In genomic region chr17:32142907-32143854, GRCm38 (mm10) we compare ENCODE assay signal across 8 mouse cellular contexts. TPM values are rescaled to one million over a fixed set of nuclear protein-coding genes. Genes with fewer than 3 reads are reported as not detected.
DNase-seq lines count a peak whose midpoint lies in the region; ATAC-seq and TF ChIP-seq lines count a peak whose summit lies in the region.

No protein-coding gene starts in this region.

- 13% methylated on average over 39 of the region's 39 CpGs for WGBS in cerebellum, adult 2 months
- WGBS in lung, embryonic 16.5 days = 31% methylated on average over 39 of the region's 39 CpGs

- H3K9ac ChIP-seq in MEL (ENCODE audit: control insufficient read depth, low read depth, low read length, poor library complexity, severe bottlenecking) = peak overlapping the region; percentile 78
- peak overlapping the region; percentile 34 for H3K9ac ChIP-seq in lung, embryonic 16.5 days (ENCODE audit: low read length)

- H3K36me3 ChIP-seq in MEL (ENCODE audit: control insufficient read depth in 1 of 2, insufficient read depth in 2 of 2, low read length in 2 of 2) = peaks cover 0 to 3% of the 10 kb centered on the region in 2 experiments; a peak in 1 of 4 replicates
- H3K36me3 ChIP-seq in lung, embryonic 16.5 days (ENCODE audit: control insufficient read depth, insufficient read depth, low read length) = peaks cover 39% of the 10 kb centered on the region

- peak overlapping the region; percentile 32; the same call in 1 of the 2 replicates for H3K4me2 ChIP-seq in lung, embryonic 16.5 days (ENCODE audit: low read depth, low read length)

- no peaks in the 10 kb centered on the region for H3K79me2 ChIP-seq in MEL (ENCODE audit: control insufficient read depth, insufficient read depth, low read length, poor library complexity)

- TF ChIP-seq POLR2A in MEL (IDR thresholded peaks at IDR 0.05; ENCODE audit: control insufficient read depth in 1 of 2, insufficient read depth in 1 of 2, low read depth in 1 of 2, low read length in 2 of 2, poor library complexity in 1 of 2) = 0 out of 4 replicates have a peak, but pooled peaks of 1 of the 2 experiments have one; percentile 36
- TF ChIP-seq POLR2A in cerebellum, adult 2 months (IDR thresholded peaks at IDR 0.05; ENCODE audit: borderline replicate concordance, insufficient read depth, low read length) = no peak

- DNase-seq in MEL (ENCODE audit: low read depth, low spot score) = peak; percentile 90
- DNase-seq in cerebellum, adult 2 months = peak; percentile 74 to 85
- DNase-seq in forelimb bud, embryonic 11.5 days (ENCODE audit: low read depth, low spot score) = peak; percentile 72
- DNase-seq in layer of hippocampus, adult 9-10 months (ENCODE audit: low spot score) = peak; percentile 53
- DNase-seq in ovary, postnatal 10 days (ENCODE audit: low spot score) = peak; percentile 70
- peak; percentile 84 for DNase-seq in thymus, postnatal 14 days

- ATAC-seq in hematopoietic stem cell, adult 5-6 weeks (replicated peaks in 1 of 2; ENCODE audit: insufficient read depth in 1 of 2, low FRiP score in 2 of 2, low TSS enrichment in 1 of 2, low read depth in 1 of 2, poor library complexity in 2 of 2, severe bottlenecking in 2 of 2) = peak; percentile 94 to 95
- peak; percentile 83 for ATAC-seq in lung, embryonic 16.5 days (ENCODE audit: low read depth)

- peaks cover 0 to 4% of the 10 kb centered on the region in 2 experiments; a peak in 3 of 4 replicates for H3K27me3 ChIP-seq in MEL (ENCODE audit: control insufficient read depth in 1 of 2, insufficient read depth in 2 of 2, low read length in 2 of 2)
- H3K27me3 ChIP-seq in cerebellum, adult 2 months (ENCODE audit: control insufficient read depth, insufficient read depth, low read length) = no peaks in the 10 kb centered on the region
- H3K27me3 ChIP-seq in lung, embryonic 16.5 days (ENCODE audit: control insufficient read depth, insufficient read depth, low read depth, low read length) = no peaks in the 10 kb centered on the region

- no peaks in the 10 kb centered on the region for H3K9me3 ChIP-seq in MEL (replicated peaks; ENCODE audit: insufficient read depth, low read length)
- no peaks in the 10 kb centered on the region for H3K9me3 ChIP-seq in lung, embryonic 16.5 days (ENCODE audit: control insufficient read depth, low read length)

- peak; percentile 82 for TF ChIP-seq RAD21 in MEL (IDR thresholded peaks at IDR 0.05; ENCODE audit: low read depth, low read length)

- H3K4me3 ChIP-seq in MEL (ENCODE audit: control insufficient read depth in 1 of 2, insufficient read depth in 1 of 2, low read depth in 2 of 2, low read length in 2 of 2) = peak overlapping the region; percentile 59 to 73
- no peak overlapping the region for H3K4me3 ChIP-seq in cerebellum, adult 2 months (replicated peaks; ENCODE audit: insufficient read depth, low read depth, low read length)
- 0 out of 2 replicates have a peak overlapping the region, but pooled peaks have one; percentile 4 for H3K4me3 ChIP-seq in lung, embryonic 16.5 days (ENCODE audit: low read length)

- TF ChIP-seq CTCF in MEL (IDR thresholded peaks at IDR 0.05 in 2 of 3, conservative IDR thresholded peaks at IDR 0.05 in 1 of 3; ENCODE audit: control insufficient read depth in 1 of 3, insufficient read depth in 1 of 3, low read depth in 2 of 3, low read length in 3 of 3, poor library complexity in 1 of 3, severe bottlenecking in 1 of 3) = peak; percentile 88 to 94 (median 91)
- peak; percentile 76 for TF ChIP-seq CTCF in cerebellum, adult 2 months (IDR thresholded peaks at IDR 0.05; ENCODE audit: borderline replicate concordance, insufficient read depth, low read depth, low read length)

- H3K27ac ChIP-seq in MEL (ENCODE audit: control insufficient read depth, low read depth, low read length) = no peak overlapping the region
- no peak overlapping the region for H3K27ac ChIP-seq in cerebellum, adult 2 months (ENCODE audit: insufficient read depth, low read length)
- H3K27ac ChIP-seq in lung, embryonic 16.5 days (ENCODE audit: low read length) = no peak overlapping the region

- no peak for TF ChIP-seq EP300 in MEL (IDR thresholded peaks at IDR 0.05; ENCODE audit: low read depth in 1 of 2, low read length in 2 of 2)

- H3K4me1 ChIP-seq in MEL (ENCODE audit: control insufficient read depth in 1 of 2, insufficient read depth in 2 of 2, low read length in 2 of 2) = peaks cover 3 to 6% of the 10 kb centered on the region in 2 experiments; a peak in 3 of 4 replicates
- H3K4me1 ChIP-seq in cerebellum, adult 2 months (ENCODE audit: control insufficient read depth, insufficient read depth, low read length) = no peaks in the 10 kb centered on the region
- H3K4me1 ChIP-seq in lung, embryonic 16.5 days (replicated peaks; ENCODE audit: control insufficient read depth, insufficient read depth, low read length) = no peaks in the 10 kb centered on the region

TF ChIP-seq in MEL, 35 proteins besides CTCF, POLR2A, EP300 and RAD21:
- TF ChIP-seq ZC3H11A (IDR thresholded peaks at IDR 0.05; ENCODE audit: low read depth, low read length) (peak; percentile 84), UBTF (IDR thresholded peaks at IDR 0.05; ENCODE audit: borderline replicate concordance, insufficient read depth, low read depth, low read length) (no peak), TBP (IDR thresholded peaks at IDR 0.05; ENCODE audit: low read depth, low read length) (no peak), ZNF384 (IDR thresholded peaks at IDR 0.05; ENCODE audit: low read depth, low read length) (no peak), MXI1 (IDR thresholded peaks at IDR 0.05; ENCODE audit: low read depth, low read length) (peak; percentile 18; the same call in 1 of the 2 replicates), SIN3A (IDR thresholded peaks at IDR 0.05; ENCODE audit: low read length) (peak; percentile 54; the same call in 1 of the 2 replicates), SMC3 (IDR thresholded peaks at IDR 0.05; ENCODE audit: low read depth, low read length) (peak; percentile 95)

RNA-seq across cellular contexts. Expression of gene Notch3, which starts 23.5 kb away (rescaled TPM):
- 0.07 and 0.08 TPM in 2 replicates for total RNA-seq in MEL (2012; rRNA removed)
- polyA plus RNA-seq in MEL (2012; ENCODE audit: insufficient read depth in 1 of 2, insufficient read length in 2 of 2, low read depth in 1 of 2, low replicate concordance in 2 of 2, missing spikeins in 1 of 2) = under 1 TPM in 1 of 2 experiments, not detected in 1; 0.50 TPM
- 9.5 and 11.0 TPM in 2 replicates for polyA plus RNA-seq in cerebellum, adult 2 months (2012; rRNA removed)
- total RNA-seq in hematopoietic stem cell, adult 5-6 weeks (2017) = 0.19 and 0.25 TPM in 2 replicates
- polyA plus RNA-seq in lung, embryonic 16.5 days (2015; fragmentation: Nextera tagmentation; extraction: Ambion mirVana) = 17.1 and 17.3 TPM in 2 replicates

RNA-seq across cellular contexts. Expression of gene Ephx3, which starts 46.2 kb away (rescaled TPM):
- 0.07 and 0.08 TPM in 2 replicates for total RNA-seq in MEL (2012; rRNA removed)
- polyA plus RNA-seq in MEL (2012; ENCODE audit: insufficient read depth in 1 of 2, insufficient read length in 2 of 2, low read depth in 1 of 2, low replicate concordance in 2 of 2, missing spikeins in 1 of 2) = not detected
- 0.97 and 1.3 TPM in 2 replicates for polyA plus RNA-seq in cerebellum, adult 2 months (2012; rRNA removed)
- not detected in 2 replicates for total RNA-seq in hematopoietic stem cell, adult 5-6 weeks (2017)
- 0.21 and 0.24 TPM in 2 replicates for polyA plus RNA-seq in lung, embryonic 16.5 days (2015; fragmentation: Nextera tagmentation; extraction: Ambion mirVana)
